Mouse (Mus musculus) spleen, embryonic (tissue): ENCODE data around the gene Icos.

Experiments used
- CTCF ChIA-PET: fragments of 350-600 bp; sonication (Branson Sonifier 250); formaldehyde crosslinking; loops from one replicate; lab custom pipeline; 2022; lab: Charles Lee

Icos gene

GRCm38 (mm10) chr1:60960451-60960850, 17.3 kb upstream of the Icos start:
- CTCF ChIA-PET = interaction anchor here (0.5 to 0.7 kb wide), 2 partner anchors 94 to 605 kb away, joined by 3 to 5 read pairs; no protein-coding TSS in a partner anchor

- CTCF ChIA-PET = interaction anchor here (0.7 kb wide), 1 partner anchor 606 kb away, joined by 3 read pairs; no protein-coding TSS in a partner anchor
Measured at GRCm38 (mm10) chr1:60961080-60961479, 16.6 kb upstream of the Icos start.

- CTCF ChIA-PET = no interaction called here
Measured at GRCm38 (mm10) chr1:60962095-60962494, 15.6 kb upstream of the Icos start.

GRCm38 (mm10) chr1:60967521-60967920, 10.2 kb upstream of the Icos start:
- CTCF ChIA-PET = no interaction called here

- CTCF ChIA-PET = no interaction called here
Measured at GRCm38 (mm10) chr1:60970846-60971245, 6.9 kb upstream of the Icos start.

- CTCF ChIA-PET = no interaction called here
Measured at GRCm38 (mm10) chr1:60974221-60974620, 3.5 kb upstream of the Icos start.

GRCm38 (mm10) chr1:60975646-60976294, 2.0 kb upstream of the Icos start:
- CTCF ChIA-PET = no interaction called here

GRCm38 (mm10) chr1:60979126-60979842, 1.6 kb downstream of the Icos start:
- CTCF ChIA-PET = no interaction called here

- CTCF ChIA-PET = no interaction called here
Measured at GRCm38 (mm10) chr1:60979843-60980235, 2.1 kb downstream of the Icos start.

GRCm38 (mm10) chr1:60985075-60985474, 7.3 kb downstream of the Icos start:
- CTCF ChIA-PET = no interaction called here

- CTCF ChIA-PET = interaction anchor here (1.1 kb wide), 1 partner anchor 10 kb away, joined by 10 read pairs; no protein-coding TSS in a partner anchor
Measured at GRCm38 (mm10) chr1:60986141-60986540, 8.4 kb downstream of the Icos start.

GRCm38 (mm10) chr1:60989086-60989485, 11.4 kb downstream of the Icos start:
- CTCF ChIA-PET = no interaction called here

GRCm38 (mm10) chr1:60990305-60990704, 12.6 kb downstream of the Icos start:
- CTCF ChIA-PET = no interaction called here

- CTCF ChIA-PET = interaction anchor here (0.7 kb wide), 1 partner anchor 24 kb away, joined by 4 read pairs; no protein-coding TSS in a partner anchor
Measured at GRCm38 (mm10) chr1:60998008-60998557, 20.4 kb downstream of the Icos start.

GRCm38 (mm10) chr1:60998689-60999088, 21.0 kb downstream of the Icos start:
- CTCF ChIA-PET = no interaction called here

GRCm38 (mm10) chr1:61001786-61002354, 24.1 kb downstream of the Icos start:
- CTCF ChIA-PET = no interaction called here

- CTCF ChIA-PET = no interaction called here
Measured at GRCm38 (mm10) chr1:61006229-61006628, 28.5 kb downstream of the Icos start.

GRCm38 (mm10) chr1:61007516-61007915, 29.8 kb downstream of the Icos start:
- CTCF ChIA-PET = no interaction called here

GRCm38 (mm10) chr1:61016578-61017118, 38.9 kb downstream of the Icos start:
- CTCF ChIA-PET = no interaction called here

GRCm38 (mm10) chr1:61026712-61027111, 49.0 kb downstream of the Icos start:
- CTCF ChIA-PET = no interaction called here

- CTCF ChIA-PET = no interaction called here
Measured at GRCm38 (mm10) chr1:61027519-61027918, 49.8 kb downstream of the Icos start.

GRCm38 (mm10) chr1:61029919-61030318, 52.2 kb downstream of the Icos start:
- CTCF ChIA-PET = no interaction called here
